Mouse (Mus musculus): ENCODE results near the gene Slc17a3.

Gene Slc17a3

DNA sequence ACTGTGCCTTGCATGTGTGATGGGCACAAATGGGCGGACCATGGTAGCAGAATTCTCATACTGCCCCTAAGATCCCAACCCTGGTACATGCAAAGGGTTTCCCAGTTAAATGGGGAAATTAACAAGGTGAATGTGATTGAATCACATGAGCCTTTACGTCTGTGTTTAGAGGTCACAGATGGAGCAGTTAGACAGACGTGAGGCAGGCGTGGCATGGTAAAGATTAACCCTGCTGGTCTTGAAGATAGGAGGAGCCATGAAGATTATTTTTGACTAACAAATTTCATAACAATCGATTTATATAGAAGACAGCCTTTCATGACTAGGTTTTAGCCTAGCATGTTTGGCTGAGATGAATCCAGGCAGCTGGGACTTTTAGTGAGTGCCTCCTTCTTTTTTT is 33.9 kb downstream of the Slc17a3 start:
- DNase-seq (ENCODE audit: extremely low spot score, low read depth, low spot score): no peak

DNA sequence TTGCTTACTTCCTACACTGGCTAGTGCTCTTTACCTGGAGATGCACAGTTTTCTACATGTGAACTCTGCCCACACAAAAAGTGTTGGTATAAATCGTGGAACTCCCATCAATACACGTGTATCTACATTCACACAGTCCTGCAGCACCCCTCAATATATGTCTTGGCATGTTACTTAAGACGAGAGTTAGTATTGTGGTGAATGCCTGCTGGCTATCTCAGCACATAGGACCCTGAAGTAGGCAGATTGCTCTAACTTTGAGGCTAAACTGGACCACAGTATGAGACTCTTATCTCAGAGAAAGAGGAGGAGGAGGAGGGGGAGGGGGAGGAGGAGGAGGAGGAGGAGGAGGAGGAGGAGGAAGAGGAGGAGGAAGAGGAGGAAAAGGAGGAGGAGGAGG is 39.9 kb downstream of the Slc17a3 start:
- no peak for DNase-seq (ENCODE audit: extremely low spot score, low read depth, low spot score)

DNA sequence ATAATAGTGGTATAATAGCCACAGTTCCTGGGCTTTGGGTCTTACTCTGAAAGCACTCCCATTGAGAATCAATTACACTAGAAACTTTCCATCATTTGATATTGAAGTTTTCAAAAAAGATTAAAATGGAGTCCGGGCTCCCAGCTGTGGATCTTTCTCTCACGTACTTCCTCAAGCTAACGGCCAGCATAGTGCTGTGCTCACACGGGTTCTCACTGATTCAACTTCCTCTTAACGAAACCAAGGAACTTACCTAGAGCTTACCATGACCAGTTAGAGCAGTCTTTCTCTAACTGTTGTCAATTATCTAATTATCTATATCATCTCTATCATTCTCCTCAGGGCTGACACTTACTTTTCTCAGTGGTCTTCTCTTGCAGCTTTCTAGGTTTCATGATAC is 40.4 kb downstream of the Slc17a3 start:
- no peak for DNase-seq (ENCODE audit: extremely low spot score, low read depth, low spot score)

DNA sequence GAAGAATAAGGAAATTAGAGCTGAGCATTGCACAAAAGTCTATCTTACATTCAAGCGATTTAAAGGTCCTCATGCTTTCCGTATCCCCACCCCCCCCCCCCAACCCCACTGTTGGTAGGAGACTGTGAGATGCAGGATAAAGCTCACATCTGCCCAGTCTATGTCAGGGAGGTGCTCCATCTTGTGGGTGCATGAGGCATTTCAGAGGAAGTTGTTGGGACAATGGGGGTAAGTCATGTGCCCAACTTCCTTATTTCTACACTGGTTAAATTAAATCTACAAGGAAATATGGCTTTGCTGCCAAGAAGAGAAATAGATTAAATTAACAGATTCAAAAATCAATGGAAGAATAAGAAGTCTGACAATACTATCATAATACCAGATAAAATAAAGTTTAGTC is 46.3 kb downstream of the Slc17a3 start:
- DNase-seq (ENCODE audit: extremely low spot score, low read depth, low spot score): no peak

DNA sequence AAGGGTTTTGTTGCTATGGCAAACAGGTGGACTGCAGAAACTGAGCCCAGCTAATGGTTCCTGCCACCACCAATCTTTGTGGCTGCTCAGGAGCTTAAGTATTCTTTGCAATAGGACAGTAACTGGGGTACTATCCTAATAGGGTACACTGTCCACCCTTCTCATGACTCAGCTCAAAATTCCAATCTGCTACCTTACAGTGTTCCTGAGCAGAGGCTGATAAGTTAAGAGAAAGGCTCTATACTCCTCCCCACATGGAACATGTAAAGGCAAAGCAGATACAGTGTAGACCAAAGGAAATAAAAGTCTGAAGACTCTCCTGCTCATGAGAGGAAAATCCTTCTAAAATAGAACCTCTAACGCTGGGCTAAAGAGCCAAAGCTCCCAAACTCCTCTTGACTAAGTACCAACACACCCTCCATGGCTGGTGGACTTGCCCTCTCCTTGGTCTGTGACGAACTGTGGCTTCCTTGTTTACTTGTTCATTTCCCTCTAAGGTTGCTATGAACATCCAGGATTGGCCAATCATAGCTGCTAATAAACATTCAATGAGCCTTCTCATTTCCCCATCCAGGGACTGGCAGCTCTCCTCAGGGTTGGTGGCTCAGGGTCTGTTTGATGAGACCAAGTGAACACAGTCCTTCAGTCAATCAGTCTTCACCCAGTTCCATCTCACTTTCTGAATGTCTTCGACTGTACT is 47.9 kb downstream of the Slc17a3 start:
- no peak for DNase-seq (ENCODE audit: extremely low spot score, low read depth, low spot score)

DNA sequence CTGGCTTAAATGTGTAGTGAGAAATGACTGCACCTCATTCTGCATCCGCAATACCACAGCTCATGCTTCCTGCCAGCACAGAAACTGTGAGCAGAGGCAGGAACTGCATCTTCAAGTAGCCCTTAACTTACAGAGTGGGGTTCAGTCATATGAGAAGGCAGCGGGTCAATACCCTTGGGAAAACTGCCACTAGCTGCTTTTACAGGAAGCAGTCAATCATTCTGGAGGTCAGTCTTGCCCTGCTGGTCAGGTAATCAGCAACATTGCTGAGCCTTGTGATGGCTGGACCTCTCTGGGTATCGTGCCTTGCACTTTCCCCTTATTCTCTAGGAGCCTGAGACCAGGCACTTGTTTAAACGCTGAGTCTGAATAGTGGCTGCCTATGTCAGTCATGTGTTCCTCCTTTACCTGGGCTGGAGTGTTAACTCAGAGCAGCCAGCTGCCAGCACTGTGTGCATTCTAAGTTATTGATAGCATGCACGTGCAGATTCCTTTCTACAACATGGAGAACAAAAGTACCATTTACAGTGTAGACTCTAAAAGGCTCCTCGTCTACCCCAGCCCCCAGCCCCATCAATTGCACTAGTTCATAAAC is 49.9 kb downstream of the Slc17a3 start:
- DNase-seq (ENCODE audit: extremely low spot score, low read depth, low spot score): no peak

DNA sequence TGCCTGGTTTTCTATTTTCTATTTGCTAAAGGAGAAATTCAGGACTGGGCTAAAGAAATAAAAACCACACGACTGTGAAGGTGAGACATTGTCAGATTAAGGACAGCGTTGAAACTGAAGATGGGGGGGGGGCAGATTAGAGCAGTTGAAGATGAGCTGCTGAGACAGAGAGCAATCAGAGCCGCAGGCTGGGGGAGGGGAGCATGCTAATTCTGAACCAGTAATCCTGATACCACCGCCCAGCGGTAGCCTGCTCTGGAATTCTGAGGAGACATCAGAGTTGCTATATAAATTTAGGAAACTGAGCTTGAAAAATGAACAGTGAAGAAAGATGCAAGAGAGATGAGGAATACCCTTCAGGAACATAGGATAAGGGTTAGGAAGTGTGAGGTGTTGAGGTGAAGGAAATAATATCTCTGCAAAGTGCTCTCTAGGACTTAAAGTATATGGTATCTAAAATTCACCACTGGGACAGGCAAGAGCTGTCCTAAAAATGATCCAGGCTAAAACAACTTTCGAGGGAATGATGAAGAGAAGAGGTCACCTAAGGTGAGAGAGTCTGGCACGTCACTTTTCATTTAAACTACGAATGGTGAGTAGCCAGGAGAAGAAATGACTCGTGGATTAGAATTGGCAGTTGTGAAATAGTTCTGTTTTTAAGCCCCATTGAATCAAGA is 53.5 kb downstream of the Slc17a3 start:
- no peak for DNase-seq (ENCODE audit: extremely low spot score, low read depth, low spot score)

DNA sequence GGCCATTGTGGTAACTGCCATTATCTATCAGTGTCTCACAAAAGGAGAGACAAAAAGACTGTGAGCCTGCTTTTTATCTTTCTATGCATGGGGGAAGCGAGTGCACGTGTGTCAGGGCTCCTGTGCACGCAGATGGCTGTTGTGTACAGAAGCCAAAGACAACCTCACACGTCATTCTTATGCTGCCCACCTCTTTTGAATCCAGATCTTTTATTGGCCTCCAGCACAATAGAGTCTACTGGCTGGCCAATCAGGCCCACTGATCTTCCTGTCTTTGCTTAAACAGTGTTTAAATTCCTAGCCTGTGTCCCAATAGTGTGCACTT is 54.0 kb downstream of the Slc17a3 start:
- no peak for DNase-seq (ENCODE audit: extremely low spot score, low read depth, low spot score)

DNA sequence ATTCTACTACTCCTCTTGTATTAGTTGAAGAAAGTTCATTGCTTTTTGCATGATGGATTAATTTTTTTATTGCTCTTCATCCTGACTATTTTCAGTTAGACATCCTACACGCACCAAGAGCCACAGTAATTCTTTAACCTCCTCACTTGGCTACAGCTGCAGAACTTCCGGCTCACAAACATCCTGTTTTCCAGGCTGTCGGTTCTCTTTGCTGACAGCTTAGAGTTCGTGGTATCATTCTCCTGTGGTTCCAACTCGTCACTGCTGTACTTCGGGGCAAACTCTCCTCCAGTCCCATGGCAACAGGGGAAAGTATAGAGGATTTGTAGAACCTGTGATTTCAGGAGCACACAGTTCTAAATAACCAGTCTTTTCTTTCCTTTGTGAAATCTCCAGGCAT is 59.0 kb downstream of the Slc17a3 start:
- no peak for DNase-seq (ENCODE audit: extremely low spot score, low read depth, low spot score)

DNA sequence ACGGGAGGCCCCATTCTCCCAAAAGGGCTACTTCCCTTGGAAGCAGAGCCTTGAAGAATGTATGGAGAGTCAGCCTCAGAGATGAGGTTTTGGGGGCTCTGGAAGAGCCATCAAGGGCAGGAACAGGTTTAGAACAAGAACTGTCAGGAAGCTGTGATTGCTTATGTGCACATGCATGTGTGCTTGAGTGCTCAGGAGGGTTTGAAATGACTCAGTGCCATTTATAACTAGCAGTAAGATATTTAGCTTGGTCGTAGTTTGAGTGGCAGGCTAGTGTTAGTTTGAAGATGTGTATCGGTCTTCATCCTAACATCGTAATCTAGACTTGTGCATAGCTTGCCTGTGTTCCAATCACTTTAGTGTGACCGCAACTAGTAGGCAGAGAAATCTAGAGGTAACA is 67.7 kb downstream of the Slc17a3 start:
- no peak for DNase-seq (ENCODE audit: extremely low spot score, low read depth, low spot score)

DNA sequence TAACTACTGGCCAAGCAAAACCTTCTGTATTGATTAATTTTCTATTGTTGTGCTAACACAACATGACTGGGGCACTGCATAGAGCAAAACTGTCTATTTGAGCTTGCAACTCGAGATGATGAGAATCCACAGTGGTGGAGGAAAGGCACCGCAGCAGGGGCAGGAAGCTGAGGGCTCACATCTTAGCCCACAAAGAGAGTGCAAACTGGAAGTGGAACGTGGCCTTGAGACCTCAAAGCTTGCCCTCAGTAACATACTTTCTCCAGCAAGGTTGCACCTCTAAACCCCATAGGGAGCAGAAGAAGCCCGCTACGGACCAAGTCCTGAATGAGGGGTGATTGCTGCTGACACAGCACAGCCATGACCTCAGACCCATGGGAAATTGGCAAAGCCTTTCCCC is 70.9 kb downstream of the Slc17a3 start:
- no peak for DNase-seq (ENCODE audit: extremely low spot score, low read depth, low spot score)

Measured in hindlimb bud, embryonic 11.5 days (tissue).